Mouse (Mus musculus) skeletal muscle tissue, adult 2 months (tissue): ENCODE measurements around the gene Duoxa2.
"Not testable (repeated sequence)": the region's sequence is repeated elsewhere in the genome, so short reads cannot be mapped to it uniquely, and the experiment has no call there.

Source experiments
- DNase-seq: peaks from one replicate; pipeline ENCODE4 v3.0.0-alpha.2; 2012; ENCODE audit warnings: low read depth, low spot score

The Duoxa2 gene

GRCm38 (mm10) chr2:122306184-122306583, 7.5 kb downstream of the Duoxa2 start:
- DNase-seq: no peak

GRCm38 (mm10) chr2:122309647-122310046, 10.9 kb downstream of the Duoxa2 start:
- no peak for DNase-seq

- DNase-seq: no peak
Observed at GRCm38 (mm10) chr2:122311561-122311960, 12.9 kb downstream of the Duoxa2 start.

GRCm38 (mm10) chr2:122312722-122313417, 14.2 kb downstream of the Duoxa2 start:
- DNase-seq: no peak

GRCm38 (mm10) chr2:122313536-122313935, 14.8 kb downstream of the Duoxa2 start, which contains the start of gene Duoxa1:
Duoxa1 (minus strand) TSS chr2:122313730.
- DNase-seq: no peak

- no peak for DNase-seq
Observed at GRCm38 (mm10) chr2:122315372-122315771, 16.7 kb downstream of the Duoxa2 start, which contains the start of gene Duox1. Duox1 (plus strand) TSS chr2:122315672.

GRCm38 (mm10) chr2:122317384-122317783, 18.7 kb downstream of the Duoxa2 start:
- DNase-seq: peak; percentile 28

GRCm38 (mm10) chr2:122323960-122324359, 25.3 kb downstream of the Duoxa2 start:
- no peak for DNase-seq

- no peak for DNase-seq
Observed at GRCm38 (mm10) chr2:122324586-122324985, 25.9 kb downstream of the Duoxa2 start.

GRCm38 (mm10) chr2:122325361-122325760, 26.7 kb downstream of the Duoxa2 start:
- no peak for DNase-seq

- peak; percentile 21 for DNase-seq
Observed at GRCm38 (mm10) chr2:122327986-122328385, 29.3 kb downstream of the Duoxa2 start.

GRCm38 (mm10) chr2:122330317-122330716, 31.6 kb downstream of the Duoxa2 start:
- not testable (repeated sequence) for DNase-seq

GRCm38 (mm10) chr2:122332222-122332621, 33.5 kb downstream of the Duoxa2 start:
- DNase-seq: no peak

- peak; percentile 19 for DNase-seq
Observed at GRCm38 (mm10) chr2:122334170-122334569, 35.5 kb downstream of the Duoxa2 start.

- no peak for DNase-seq
Observed at GRCm38 (mm10) chr2:122337291-122337690, 38.6 kb downstream of the Duoxa2 start.

- no peak for DNase-seq
Observed at GRCm38 (mm10) chr2:122345106-122345893, 46.6 kb downstream of the Duoxa2 start.

- not testable (repeated sequence) for DNase-seq
Observed at GRCm38 (mm10) chr2:122346164-122346563, 47.5 kb downstream of the Duoxa2 start.

GRCm38 (mm10) chr2:122347257-122347656, 48.6 kb downstream of the Duoxa2 start:
- no peak for DNase-seq

- DNase-seq: peak; percentile 74
Observed at GRCm38 (mm10) chr2:122348531-122349131, 49.9 kb downstream of the Duoxa2 start.

- DNase-seq: peak; percentile 42
Observed at GRCm38 (mm10) chr2:122349136-122349785, 50.6 kb downstream of the Duoxa2 start.

GRCm38 (mm10) chr2:122351156-122351930, 52.6 kb downstream of the Duoxa2 start:
- DNase-seq: no peak
